Mouse (Mus musculus) MEL (cell line): ENCODE data around the gene Maml2. TPM values are rescaled to one million over a fixed set of nuclear protein-coding genes. Genes with fewer than 3 reads are reported as not detected.

ENCODE experiments used
- DNase-seq: peaks from one replicate; pipeline ENCODE4 v3.0.0; 2011; ENCODE audit warnings: low read depth, low spot score
- H3K27ac ChIP-seq: 2 replicates; pipeline ENCODE4 v1.5.1; 2012; ENCODE audit warnings: low read depth, mild to moderate bottlenecking, control low read depth, low read length, moderate library complexity; ENCODE audit not compliant: control insufficient read depth
- H3K27me3 ChIP-seq, 2 experiments: fragments of 150-350 bp in 1 of 2; sonication (generic) in 1 of 2; 2 replicates each; pipeline ENCODE4 v1.6.1; 2012; ENCODE audit warnings: low read length in 2 of 2, mild to moderate bottlenecking in 2 of 2, improper control_type of control experiment in 1 of 2, moderate library complexity in 1 of 2; ENCODE audit not compliant: insufficient read depth in 2 of 2, control insufficient read depth in 1 of 2
- H3K36me3 ChIP-seq, 2 experiments: 2 replicates each; pipeline ENCODE4 v1.6.1; 2012 to 2014; ENCODE audit warnings: low read length in 2 of 2, improper control_type of control experiment in 1 of 2, inconsistent platforms in 1 of 2, mild to moderate bottlenecking in 1 of 2; ENCODE audit not compliant: insufficient read depth in 2 of 2, control insufficient read depth in 1 of 2
- H3K4me1 ChIP-seq, 2 experiments: fragments of 150-350 bp in 1 of 2; sonication (generic) in 1 of 2; 2 replicates each; pipeline ENCODE4 v1.6.1; 2012; ENCODE audit warnings: low read length in 2 of 2, improper control_type of control experiment in 1 of 2, mild to moderate bottlenecking in 1 of 2; ENCODE audit not compliant: insufficient read depth in 2 of 2, control insufficient read depth in 1 of 2
- H3K4me3 ChIP-seq, 2 experiments: fragments of 150-350 bp in 1 of 2; sonication (generic) in 1 of 2; 2 replicates each; pipeline ENCODE4 v1.5.1; 2012; ENCODE audit warnings: low read depth in 2 of 2, low read length in 2 of 2, mild to moderate bottlenecking in 2 of 2, moderate library complexity in 2 of 2, control low read depth in 1 of 2, improper control_type of control experiment in 1 of 2; ENCODE audit not compliant: control insufficient read depth in 1 of 2, insufficient read depth in 1 of 2
- H3K79me2 ChIP-seq: 2 replicates; pipeline ENCODE4 v1.6.1; 2012; ENCODE audit warnings: mild to moderate bottlenecking, low read length, moderate library complexity; ENCODE audit not compliant: control insufficient read depth, poor library complexity, insufficient read depth
- H3K9ac ChIP-seq: 2 replicates; pipeline ENCODE4 v1.6.1; 2012; ENCODE audit warnings: low read depth, mild to moderate bottlenecking, control low read depth, low read length, moderate library complexity; ENCODE audit not compliant: control insufficient read depth, poor library complexity, severe bottlenecking
- H3K9me3 ChIP-seq: fragments of 150-350 bp; sonication (generic); replicated peaks from 2 replicates; pipeline ENCODE4 v1.6.1; 2012; ENCODE audit warnings: mild to moderate bottlenecking, low read length, improper control_type of control experiment, moderate library complexity; ENCODE audit not compliant: insufficient read depth
- BHLHE40 ChIP-seq: IDR thresholded peaks from 2 replicates; pipeline ENCODE4 v1.6.1; 2012; ENCODE audit warnings: low read depth, mild to moderate bottlenecking, inconsistent platforms, low read length, improper control_type of control experiment, borderline replicate concordance
- CHD1 ChIP-seq: IDR thresholded peaks from 2 replicates; pipeline ENCODE4 v1.6.1; 2012; ENCODE audit warnings: low read depth, mild to moderate bottlenecking, inconsistent platforms, low read length, improper control_type of control experiment
- CTCF ChIP-seq, 3 experiments: IDR thresholded peaks in 2 of 3; conservative IDR thresholded peaks in 1 of 3; 2 replicates each; pipeline ENCODE4 v1.5.1; 2011 to 2012; ENCODE audit warnings: low read length in 3 of 3, low read depth in 2 of 3, mild to moderate bottlenecking in 2 of 3, improper control_type of control experiment in 1 of 3, inconsistent platforms in 1 of 3, mixed read lengths in 1 of 3, moderate library complexity in 1 of 3; ENCODE audit not compliant: control insufficient read depth in 1 of 3, insufficient read depth in 1 of 3, poor library complexity in 1 of 3, severe bottlenecking in 1 of 3
- E2F4 ChIP-seq: IDR thresholded peaks from 2 replicates; pipeline ENCODE4 v1.6.1; 2011; ENCODE audit warnings: low read depth, low read length, improper control_type of control experiment, borderline replicate concordance
- ELF1 ChIP-seq: IDR thresholded peaks from 2 replicates; pipeline ENCODE4 v1.6.1; 2014; ENCODE audit warnings: low read depth, mild to moderate bottlenecking, inconsistent platforms, low read length, improper control_type of control experiment, moderate library complexity
- HCFC1 ChIP-seq: IDR thresholded peaks from 2 replicates; pipeline ENCODE4 v1.6.1; 2012; ENCODE audit warnings: low read depth, mild to moderate bottlenecking, inconsistent platforms, low read length, improper control_type of control experiment, moderate library complexity
- KAT2A ChIP-seq: conservative IDR thresholded peaks from 2 replicates; pipeline ENCODE4 v1.6.1; 2012; ENCODE audit warnings: low read depth, low read length, improper control_type of control experiment, inconsistent platforms
- MEF2A ChIP-seq: IDR thresholded peaks from 2 replicates; pipeline ENCODE4 v1.6.1; 2014; ENCODE audit warnings: low read depth, mild to moderate bottlenecking, inconsistent platforms, low read length, improper control_type of control experiment; ENCODE audit not compliant: poor library complexity, insufficient replicate concordance, severe bottlenecking; ENCODE audit errors: extremely low read depth
- MXI1 ChIP-seq: IDR thresholded peaks from 2 replicates; pipeline ENCODE4 v1.6.1; 2011; ENCODE audit warnings: mild to moderate bottlenecking, low read depth, low read length, improper control_type of control experiment
- POLR2A ChIP-seq, 2 experiments: IDR thresholded peaks; 2 replicates each; pipeline ENCODE4 v1.6.1; 2011 to 2012; ENCODE audit warnings: low read length in 2 of 2, mild to moderate bottlenecking in 2 of 2, control low read depth in 1 of 2, improper control_type of control experiment in 1 of 2, low read depth in 1 of 2, moderate library complexity in 1 of 2; ENCODE audit not compliant: control insufficient read depth in 1 of 2, insufficient read depth in 1 of 2, poor library complexity in 1 of 2
- POLR2AphosphoS2 ChIP-seq: IDR thresholded peaks from 2 replicates; pipeline ENCODE4 v1.6.1; 2011; ENCODE audit warnings: low read length, improper control_type of control experiment
- POLR2AphosphoS5 ChIP-seq: IDR thresholded peaks from 2 replicates; pipeline ENCODE4 v1.6.1; 2012; ENCODE audit warnings: low read depth, borderline replicate concordance, mild to moderate bottlenecking, inconsistent platforms, low read length, moderate library complexity, mixed read lengths
- RAD21 ChIP-seq: IDR thresholded peaks from 2 replicates; pipeline ENCODE4 v1.6.1; 2011; ENCODE audit warnings: mild to moderate bottlenecking, low read depth, low read length, improper control_type of control experiment
- SIN3A ChIP-seq: IDR thresholded peaks from 2 replicates; pipeline ENCODE4 v1.6.1; 2012; ENCODE audit warnings: low read length, improper control_type of control experiment, inconsistent platforms
- SMC3 ChIP-seq: IDR thresholded peaks from 2 replicates; pipeline ENCODE4 v1.6.1; 2011; ENCODE audit warnings: low read depth, low read length, improper control_type of control experiment
- TAL1 ChIP-seq: IDR thresholded peaks from 2 replicates; pipeline ENCODE4 v1.6.1; 2012; ENCODE audit warnings: mild to moderate bottlenecking, inconsistent platforms, low read length, moderate library complexity, mixed read lengths
- TBP ChIP-seq: IDR thresholded peaks from 2 replicates; pipeline ENCODE4 v1.8.0; 2011; ENCODE audit warnings: low read depth, low read length, improper control_type of control experiment
- UBTF ChIP-seq: IDR thresholded peaks from 2 replicates; pipeline ENCODE4 v1.6.1; 2012; ENCODE audit warnings: low read depth, mild to moderate bottlenecking, inconsistent platforms, low read length, improper control_type of control experiment, moderate library complexity, borderline replicate concordance; ENCODE audit not compliant: insufficient read depth
- USF1 ChIP-seq: IDR thresholded peaks from 2 replicates; pipeline ENCODE4 v1.6.1; 2014; ENCODE audit warnings: low read depth, mild to moderate bottlenecking, inconsistent platforms, low read length, improper control_type of control experiment, moderate library complexity
- ZKSCAN1 ChIP-seq: IDR thresholded peaks from 2 replicates; pipeline ENCODE4 v1.6.1; 2012; ENCODE audit warnings: low read depth, mild to moderate bottlenecking, inconsistent platforms, low read length, improper control_type of control experiment, moderate library complexity
- ZMIZ1 ChIP-seq: IDR thresholded peaks from 2 replicates; pipeline ENCODE4 v1.6.1; 2012; ENCODE audit warnings: low read depth, mild to moderate bottlenecking, inconsistent platforms, low read length, improper control_type of control experiment, moderate library complexity
- ZNF384 ChIP-seq: IDR thresholded peaks from 2 replicates; pipeline ENCODE4 v1.6.1; 2012; ENCODE audit warnings: low read depth, mild to moderate bottlenecking, inconsistent platforms, low read length, improper control_type of control experiment
- polyA plus RNA-seq, 2 experiments: library from polyadenylated mRNA; stranded (reverse) in 1 of 2; unstranded in 1 of 2; fragments of >175 nt in 1 of 2; fragments of >200 nt in 1 of 2; gene quantifications; 2 replicates each; pipeline versions ENCODE4 v1.2.1 to v1.2.4; 2012; ENCODE audit warnings: low replicate concordance in 2 of 2, low read depth in 1 of 2; ENCODE audit not compliant: insufficient read length in 2 of 2, insufficient read depth in 1 of 2, missing spikeins in 1 of 2
- total RNA-seq: library from RNA; depleted of rRNA; stranded (reverse); fragments of 300-350 nt; gene quantifications from 2 replicates; pipeline ENCODE4 v1.2.3, GENCODE M21; 2012

Gene Maml2
- total and polyA plus RNA-seq, 3 experiments = 0.08 to 0.47 TPM; not detected in 1

DNA sequence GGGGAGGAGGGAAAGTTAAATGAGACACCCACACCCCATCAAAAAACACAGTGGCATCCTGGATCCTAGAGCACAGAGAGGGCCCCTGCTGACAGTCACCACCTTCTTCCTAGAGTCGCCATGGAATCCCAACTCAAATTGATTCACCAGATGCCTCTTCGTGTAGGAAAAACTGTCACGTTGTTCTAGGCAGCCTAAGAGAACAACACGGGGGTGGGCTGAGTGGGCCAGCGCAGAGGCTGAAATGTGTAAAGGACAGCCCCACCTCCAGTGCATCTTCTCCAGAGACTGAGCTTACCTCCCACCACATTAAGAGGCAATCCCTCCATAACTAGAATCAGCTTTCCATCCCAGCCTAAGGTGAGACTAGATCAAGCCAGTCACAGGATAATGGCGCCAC, 160.0 kb downstream of the Maml2 start:
- TF ChIP-seq ELF1 (no peak), SMC3 (no peak), POLR2A (IDR thresholded peaks at IDR 0.05; ENCODE audit: control insufficient read depth in 1 of 2, insufficient read depth in 1 of 2, low read depth in 1 of 2, low read length in 2 of 2, poor library complexity in 1 of 2) (no peak), MEF2A (no peak), ZKSCAN1 (no peak)
- TF ChIP-seq, all 39 proteins: peak for 0
- H3K4me3 ChIP-seq = no peak overlapping the region
- no peaks in the 10 kb centered on the region; a peak in 1 of 4 replicates for H3K27me3 ChIP-seq
- H3K4me1 ChIP-seq = no peaks in the 10 kb centered on the region
- H3K9ac ChIP-seq = no peak overlapping the region
- no peaks in the 10 kb centered on the region for H3K79me2 ChIP-seq
- no peaks in the 10 kb centered on the region for H3K36me3 ChIP-seq
- no peaks in the 10 kb centered on the region for H3K9me3 ChIP-seq
- DNase-seq = no peak
- no peak overlapping the region for H3K27ac ChIP-seq

DNA sequence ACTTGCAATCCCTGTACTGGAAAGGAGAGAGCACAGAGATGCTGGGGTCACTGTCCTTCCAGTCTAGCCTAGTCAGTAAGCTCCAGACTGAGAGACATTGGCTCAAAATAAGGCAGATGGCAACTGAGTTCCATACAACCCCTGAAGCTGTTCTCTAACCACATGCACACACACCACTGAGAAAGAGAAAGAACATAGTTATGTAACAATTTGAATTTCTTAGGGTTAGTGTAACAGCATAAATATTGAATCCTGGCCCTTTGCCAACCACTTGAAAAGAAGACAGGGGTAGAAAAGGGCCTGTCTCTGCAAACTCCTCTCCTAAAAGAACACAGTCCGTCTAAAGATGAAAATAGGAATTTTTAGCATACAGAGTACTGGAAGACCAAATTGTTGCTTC, 161.6 kb downstream of the Maml2 start:
- Histone ChIP-seq H3K9ac (no peak overlapping the region), H3K4me3 (no peak overlapping the region), H3K27me3 (no peaks in the 10 kb centered on the region; a peak in 1 of 4 replicates), H3K4me1 (no peaks in the 10 kb centered on the region), H3K36me3 (no peaks in the 10 kb centered on the region), H3K27ac (no peak overlapping the region), H3K9me3 (no peaks in the 10 kb centered on the region), H3K79me2 (no peaks in the 10 kb centered on the region)
- TF ChIP-seq SIN3A = no peak
- no peak for TF ChIP-seq RAD21
- no peak for TF ChIP-seq UBTF
- TF ChIP-seq HCFC1 = no peak
- TF ChIP-seq POLR2AphosphoS2 = no peak
- TF ChIP-seq ELF1 = no peak
- no peak for TF ChIP-seq CTCF (IDR thresholded peaks at IDR 0.05 in 2 of 3, conservative IDR thresholded peaks at IDR 0.05 in 1 of 3; ENCODE audit: control insufficient read depth in 1 of 3, insufficient read depth in 1 of 3, low read depth in 2 of 3, low read length in 3 of 3, poor library complexity in 1 of 3, severe bottlenecking in 1 of 3)
- no peak for TF ChIP-seq ZNF384
- TF ChIP-seq ZMIZ1 = no peak
- DNase-seq = no peak

GRCm38 (mm10) chr9:13460012-13460411, 162.3 kb downstream of the Maml2 start:
- DNase-seq = no peak
- no peak overlapping the region for H3K27ac ChIP-seq
- TF ChIP-seq POLR2AphosphoS5 (no peak), E2F4 (no peak), CHD1 (no peak), POLR2A (IDR thresholded peaks at IDR 0.05; ENCODE audit: control insufficient read depth in 1 of 2, insufficient read depth in 1 of 2, low read depth in 1 of 2, low read length in 2 of 2, poor library complexity in 1 of 2) (no peak), KAT2A (no peak), CTCF (IDR thresholded peaks at IDR 0.05 in 2 of 3, conservative IDR thresholded peaks at IDR 0.05 in 1 of 3; ENCODE audit: control insufficient read depth in 1 of 3, insufficient read depth in 1 of 3, low read depth in 2 of 3, low read length in 3 of 3, poor library complexity in 1 of 3, severe bottlenecking in 1 of 3) (no peak), UBTF (no peak), MXI1 (no peak), ZKSCAN1 (no peak), RAD21 (no peak), ELF1 (no peak), USF1 (no peak), BHLHE40 (no peak), SIN3A (no peak), TBP (no peak), TAL1 (no peak)
- no peaks in the 10 kb centered on the region for H3K79me2 ChIP-seq
- no peaks in the 10 kb centered on the region for H3K4me1 ChIP-seq
- no peaks in the 10 kb centered on the region; a peak in 1 of 4 replicates for H3K27me3 ChIP-seq
- no peak overlapping the region for H3K4me3 ChIP-seq
- no peaks in the 10 kb centered on the region for H3K9me3 ChIP-seq
- H3K9ac ChIP-seq = no peak overlapping the region
- H3K36me3 ChIP-seq = no peaks in the 10 kb centered on the region
